Mouse (Mus musculus) forebrain, postnatal 0 days (tissue): ENCODE results near the gene Dlgap1. TPM values are rescaled to one million over a fixed set of nuclear protein-coding genes. Genes with fewer than 3 reads are reported as not detected.
"Not testable (repeated sequence)": the region's sequence is repeated elsewhere in the genome, so short reads cannot be mapped to it uniquely, and the experiment has no call there.

Source experiments
- ATAC-seq: fragments of 200-750 bp; cut with Nextera tagmentation; 2 replicates; pipeline ENCODE4 v1.8.0; 2017; ENCODE audit warnings: mild to moderate bottlenecking, moderate library complexity
- DNase-seq: peaks from one replicate; pipeline ENCODE4 v3.0.0-alpha.2; 2015
- H3K27ac ChIP-seq: fragments of 300-500 bp; sonication (generic); 2 replicates; pipeline ENCODE4 v1.5.1; 2014; ENCODE audit warnings: low read depth, mild to moderate bottlenecking, antibody characterized with exemption, low read length, moderate library complexity, mixed read lengths
- H3K27me3 ChIP-seq: fragments of 300-500 bp; sonication (generic); 2 replicates; pipeline ENCODE4 v1.6.1; 2014; ENCODE audit warnings: mild to moderate bottlenecking, low read length, mixed read lengths; ENCODE audit not compliant: insufficient read depth
- H3K36me3 ChIP-seq: fragments of 300-500 bp; sonication (generic); 2 replicates; pipeline ENCODE4 v1.6.1; 2014; ENCODE audit warnings: mild to moderate bottlenecking, moderate library complexity; ENCODE audit not compliant: insufficient read depth
- H3K4me1 ChIP-seq: fragments of 300-500 bp; sonication (generic); 2 replicates; pipeline ENCODE4 v1.6.1; 2014; ENCODE audit warnings: antibody characterized with exemption; ENCODE audit not compliant: insufficient read depth
- H3K4me2 ChIP-seq: fragments of 300-500 bp; sonication (generic); 2 replicates; pipeline ENCODE4 v1.6.1; 2014; ENCODE audit warnings: low read depth, mild to moderate bottlenecking, moderate library complexity
- H3K4me3 ChIP-seq: fragments of 300-500 bp; sonication (generic); 2 replicates; pipeline ENCODE4 v1.5.1; 2014; ENCODE audit warnings: low read depth, low read length, mixed read lengths
- H3K9ac ChIP-seq: fragments of 300-500 bp; sonication (generic); 2 replicates; pipeline ENCODE4 v1.6.1; 2014; ENCODE audit warnings: mild to moderate bottlenecking
- H3K9me3 ChIP-seq: fragments of 300-500 bp; sonication (generic); 2 replicates; pipeline ENCODE4 v1.6.1; 2016; ENCODE audit warnings: low read length
- CTCF ChIP-seq: sonication (generic); IDR thresholded peaks from 2 replicates; pipeline ENCODE4 v1.5.1; 2016; ENCODE audit warnings: antibody characterized with exemption, control low read depth, low read depth
- WGBS: fragments of 180-500 bp; shearing (Covaris S2); extraction: QIAGEN DNeasy Blood & Tissue Kit; methylation state at CpG from one replicate; pipeline ENCODE4 v1.1.7; 2014; 5-methylcytosine and 5-hydroxymethylcytosine counted together
- polyA plus RNA-seq: library from polyadenylated mRNA; unstranded; fragments of >200 nt; fragmentation: Nextera tagmentation; extraction: Ambion mirVana; gene quantifications from 2 replicates; pipeline ENCODE4 v1.2.1, GENCODE M21; 2015
- total RNA-seq: library from RNA; depleted of rRNA; stranded (reverse); fragments of >200 nt; gene quantifications from 2 replicates; pipeline ENCODE4 v1.2.3, GENCODE M21; 2014

The Dlgap1 gene
- total and polyA plus RNA-seq, 2 experiments from 2014 or later = 44.8 to 105 TPM

GRCm38 (mm10) chr17:70586735-70587425 is 618.0 kb downstream of the Dlgap1 start:
- ATAC-seq = no peak
- no peak overlapping the region for H3K4me3 ChIP-seq

DNA sequence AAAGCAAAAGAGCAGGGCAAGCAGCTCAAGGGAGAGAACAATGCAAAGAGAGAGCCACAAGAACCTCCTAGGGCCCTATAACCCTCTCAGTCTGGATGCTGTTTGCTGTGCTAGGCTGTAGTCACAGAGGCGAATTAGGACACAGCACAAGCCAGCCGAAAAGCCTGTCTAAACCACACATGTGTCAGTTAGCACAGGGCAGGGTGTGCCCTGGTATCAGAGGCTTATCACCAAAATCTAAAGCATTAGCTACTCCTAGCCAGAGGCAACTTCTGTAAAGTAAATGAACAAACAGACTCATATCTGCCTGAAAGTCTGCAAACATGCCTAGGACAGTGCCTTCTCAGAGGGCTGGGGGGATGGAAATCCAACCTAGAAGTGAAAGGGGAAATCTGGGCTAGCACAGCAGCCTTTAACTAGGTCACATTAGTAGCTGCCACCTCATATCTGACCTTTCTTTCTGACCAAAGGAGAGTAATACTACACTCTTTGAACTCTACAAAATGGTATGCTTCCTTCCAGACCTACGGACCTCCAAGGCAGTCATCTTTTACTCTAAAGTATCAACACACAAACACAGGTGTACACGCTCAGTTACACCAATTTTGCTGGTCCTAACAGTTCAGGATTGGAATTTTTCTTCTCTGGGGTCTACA is 619.2 kb downstream of the Dlgap1 start:
- not testable (repeated sequence) for H3K36me3 ChIP-seq, DNase-seq, H3K9ac ChIP-seq, H3K9me3 ChIP-seq, ATAC-seq, H3K27ac ChIP-seq, H3K27me3 ChIP-seq, H3K4me2 ChIP-seq, H3K4me3 ChIP-seq
- WGBS = 91% methylated on average over 2 of the region's 4 CpGs
- 0 out of 2 replicates have a peak, but pooled peaks cover 10% of the 10 kb centered on the region for H3K4me1 ChIP-seq

More at GRCm38 (mm10) chr17:70586735-70587425, 618.0 kb downstream of the Dlgap1 start:
- Histone ChIP-seq H3K9ac (no peak overlapping the region), H3K36me3 (no peaks in the 10 kb centered on the region), H3K27ac (no peak overlapping the region), H3K9me3 (no peaks in the 10 kb centered on the region), H3K27me3 (no peaks in the 10 kb centered on the region), H3K4me2 (no peak overlapping the region), H3K4me1 (0 out of 2 replicates have a peak, but pooled peaks cover 10% of the 10 kb centered on the region)
- DNase-seq = no peak
- no peak for TF ChIP-seq CTCF
- WGBS = 56% methylated on average over 13 of the region's 13 CpGs

DNA sequence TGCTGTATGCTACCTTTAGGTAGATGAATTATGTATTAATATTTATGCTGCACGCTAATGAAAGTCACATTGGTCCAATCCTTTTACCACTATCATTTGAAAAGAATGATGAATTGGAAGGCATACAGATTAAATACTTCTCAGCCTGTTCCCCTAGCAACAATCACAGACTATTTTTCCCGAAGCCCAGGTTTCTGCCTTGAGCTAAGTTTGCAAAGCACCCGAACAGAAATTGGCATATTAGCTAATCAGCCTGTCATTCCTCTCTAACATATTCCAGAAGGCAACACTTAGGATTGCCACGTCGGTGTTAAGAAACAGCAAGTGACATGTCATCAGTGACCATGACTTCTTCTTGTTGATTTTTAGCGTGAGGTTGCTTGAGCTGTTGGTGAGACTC is 619.8 kb downstream of the Dlgap1 start:
- no peaks in the 10 kb centered on the region for H3K36me3 ChIP-seq
- no peak overlapping the region for H3K9ac ChIP-seq
- ATAC-seq (peak; percentile 59; the same call in 1 of the 2 replicates), DNase-seq (peak; percentile 32)
- H3K9me3 ChIP-seq = no peaks in the 10 kb centered on the region
- WGBS = 46% methylated on average over 6 of the region's 6 CpGs
- TF ChIP-seq CTCF = no peak
- 0 out of 2 replicates have a peak overlapping the region, but pooled peaks have one; percentile 29 for H3K27ac ChIP-seq
- H3K4me1 ChIP-seq = 0 out of 2 replicates have a peak, but pooled peaks cover 10% of the 10 kb centered on the region
- no peaks in the 10 kb centered on the region for H3K27me3 ChIP-seq
- H3K4me2 ChIP-seq = no peak overlapping the region
- H3K4me3 ChIP-seq = no peak overlapping the region

DNA sequence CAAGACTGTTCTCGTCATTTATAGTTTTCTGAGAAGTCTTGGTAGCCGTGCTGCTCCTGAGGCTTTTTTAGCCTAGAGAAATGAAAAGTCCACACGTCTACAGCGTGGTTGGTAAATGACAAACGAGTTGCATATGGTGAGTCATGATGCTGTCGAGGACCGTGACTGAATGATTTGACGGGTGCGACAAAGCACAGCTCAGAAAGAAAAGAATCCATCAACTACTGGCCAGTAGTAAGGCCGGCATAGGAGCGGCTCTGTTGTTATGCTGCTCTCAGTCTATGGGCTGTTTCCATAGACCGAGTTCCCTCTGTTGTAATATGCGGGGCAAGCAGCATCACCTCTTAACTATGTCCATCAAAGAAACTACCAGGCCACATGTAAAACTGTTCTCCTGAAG is 620.3 kb downstream of the Dlgap1 start:
- 56% methylated on average over 13 of the region's 13 CpGs for WGBS

DNA sequence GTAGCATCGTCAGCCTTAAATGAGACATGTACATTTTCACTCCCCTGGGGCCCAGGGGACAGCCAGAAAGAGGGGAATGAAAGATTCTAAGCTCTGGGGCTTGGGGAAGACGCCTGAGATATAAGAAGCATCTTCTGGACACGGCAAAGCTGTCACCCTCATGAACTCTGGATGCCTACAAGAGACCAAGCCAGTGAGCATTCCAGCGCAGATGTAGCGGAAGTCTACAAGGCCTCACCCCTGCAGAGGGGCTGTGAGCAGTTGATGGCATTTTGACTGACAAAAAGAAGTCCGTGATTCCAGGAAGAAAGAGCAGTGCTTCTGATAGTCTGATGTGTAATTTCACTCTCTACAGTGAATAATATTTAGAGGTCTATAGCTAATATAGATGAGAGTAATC is 621.6 kb downstream of the Dlgap1 start:
- no peak for TF ChIP-seq CTCF
- 70% methylated on average over 6 of the region's 6 CpGs for WGBS
- no peak for ATAC-seq

More for the DNA sequence above, 620.3 kb downstream of the Dlgap1 start:
- Histone ChIP-seq H3K9me3 (no peaks in the 10 kb centered on the region), H3K4me2 (no peak overlapping the region), H3K36me3 (no peaks in the 10 kb centered on the region), H3K4me3 (no peak overlapping the region), H3K27ac (0 out of 2 replicates have a peak overlapping the region, but pooled peaks have one; percentile 29), H3K27me3 (no peaks in the 10 kb centered on the region), H3K9ac (no peak overlapping the region), H3K4me1 (0 out of 2 replicates have a peak, but pooled peaks cover 10% of the 10 kb centered on the region)
- DNase-seq (no peak), ATAC-seq (peak; percentile 16; the same call in 1 of the 2 replicates)
- no peak for TF ChIP-seq CTCF

DNA sequence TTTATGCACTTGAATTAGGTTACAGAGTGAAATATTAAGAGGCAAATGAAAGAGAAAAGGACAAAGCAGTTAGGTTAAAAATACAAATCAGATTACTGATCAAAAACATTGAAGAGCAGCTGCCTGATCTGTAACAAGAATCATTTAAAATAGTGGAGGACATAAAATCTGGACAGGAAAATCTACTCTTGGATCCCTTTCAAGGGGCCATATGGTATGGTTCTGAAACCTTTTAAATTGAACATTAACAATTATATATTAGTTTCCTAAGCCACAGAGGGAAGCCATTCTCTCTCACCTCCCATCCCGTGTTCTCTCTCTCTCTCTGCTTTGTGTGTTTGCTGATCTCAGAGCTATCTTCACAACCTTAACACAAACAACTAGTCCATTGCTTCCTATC is 625.4 kb downstream of the Dlgap1 start:
- no peak for ATAC-seq
- 53% methylated on average over 1 of the region's 1 CpGs for WGBS
- Histone ChIP-seq H3K9ac (no peak overlapping the region), H3K4me1 (no peaks in the 10 kb centered on the region), H3K36me3 (no peaks in the 10 kb centered on the region), H3K4me2 (no peak overlapping the region), H3K9me3 (no peaks in the 10 kb centered on the region), H3K4me3 (no peak overlapping the region), H3K27me3 (no peaks in the 10 kb centered on the region), H3K27ac (no peak overlapping the region)
- DNase-seq = no peak
- TF ChIP-seq CTCF = no peak

More for the DNA sequence above, 621.6 kb downstream of the Dlgap1 start:
- Histone ChIP-seq H3K9ac (no peak overlapping the region), H3K4me2 (no peak overlapping the region), H3K4me1 (0 out of 2 replicates have a peak, but pooled peaks cover 10% of the 10 kb centered on the region), H3K27ac (no peak overlapping the region), H3K27me3 (no peaks in the 10 kb centered on the region), H3K4me3 (no peak overlapping the region), H3K9me3 (no peaks in the 10 kb centered on the region), H3K36me3 (no peaks in the 10 kb centered on the region)
- no peak for DNase-seq

DNA sequence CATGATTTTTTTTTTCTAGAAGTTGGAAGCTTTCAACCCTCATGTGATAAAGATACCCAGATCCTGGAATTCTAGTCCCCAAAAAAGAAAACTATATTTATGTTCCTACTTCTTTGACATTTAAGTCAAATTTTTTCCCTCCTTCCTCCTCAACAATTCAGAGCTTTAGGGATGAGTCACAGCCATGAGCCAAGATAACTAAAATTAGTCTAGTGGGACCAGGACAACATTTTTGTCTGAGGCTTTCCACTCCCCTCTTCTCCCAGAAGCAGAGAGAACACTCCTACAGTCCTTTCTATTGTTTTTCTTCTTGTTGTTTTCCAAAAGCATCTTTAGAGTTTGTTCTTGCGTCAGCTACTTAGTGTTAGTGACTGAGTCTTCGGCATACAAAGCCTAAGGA is 627.5 kb downstream of the Dlgap1 start:
- WGBS = 84% methylated on average over 2 of the region's 2 CpGs
- H3K4me3 ChIP-seq = no peak overlapping the region
- no peak for ATAC-seq
- H3K36me3 ChIP-seq = no peaks in the 10 kb centered on the region
- H3K9ac ChIP-seq = no peak overlapping the region
- H3K9me3 ChIP-seq = no peaks in the 10 kb centered on the region
- H3K27ac ChIP-seq = no peak overlapping the region
- H3K4me1 ChIP-seq = no peaks in the 10 kb centered on the region
- no peak for TF ChIP-seq CTCF
- no peak overlapping the region for H3K4me2 ChIP-seq
- no peaks in the 10 kb centered on the region for H3K27me3 ChIP-seq
- no peak for DNase-seq
